Mouse (Mus musculus): ENCODE measurements around the gene Knstrn.

- TF ChIP-seq CTCF (IDR thresholded peaks at IDR 0.05) = no peak
- TF ChIP-seq POLR2A (IDR thresholded peaks at IDR 0.05; ENCODE audit: insufficient read depth, low read depth, low read length) = no peak
- TF ChIP-seq EP300 (IDR thresholded peaks at IDR 0.05; ENCODE audit: insufficient read depth, low read depth, low read length) = no peak
Observed at GRCm38 (mm10) chr2:118873890-118874430, 60.2 kb downstream of the Knstrn start.
